Mouse (Mus musculus) embryonic facial prominence, embryonic 11.5 days (tissue): ENCODE measurements around the gene Nedd4. TPM values are rescaled to one million over a fixed set of nuclear protein-coding genes. Genes with fewer than 3 reads are reported as not detected.

Source experiments
- ATAC-seq: fragments of 200-750 bp; cut with Nextera tagmentation; replicated peaks from 2 replicates; pipeline ENCODE4 v1.8.0; 2017; ENCODE audit warnings: low read depth; ENCODE audit not compliant: insufficient number of reproducible peaks, low FRiP score, low TSS enrichment
- DNase-seq: peaks from one replicate; pipeline ENCODE4 v3.0.0-alpha.2; 2015; ENCODE audit warnings: low spot score
- H3K27ac ChIP-seq: fragments of 300-500 bp; sonication (generic); replicated peaks from 2 replicates; pipeline ENCODE4 v1.5.1; 2014; ENCODE audit warnings: mild to moderate bottlenecking, low read depth, low read length, control low read depth
- H3K27me3 ChIP-seq: fragments of 300-500 bp; sonication (generic); 2 replicates; pipeline ENCODE4 v1.6.1; 2014; ENCODE audit warnings: mild to moderate bottlenecking, low read length, moderate library complexity, mixed read lengths; ENCODE audit not compliant: control insufficient read depth, insufficient read depth
- H3K36me3 ChIP-seq: fragments of 300-500 bp; sonication (generic); replicated peaks from 2 replicates; pipeline ENCODE4 v1.6.1; 2014; ENCODE audit warnings: low read depth, mild to moderate bottlenecking, low read length, moderate library complexity, mixed read lengths; ENCODE audit not compliant: control insufficient read depth, insufficient read depth
- H3K4me1 ChIP-seq: fragments of 300-500 bp; sonication (generic); 2 replicates; pipeline ENCODE4 v1.6.1; 2014; ENCODE audit warnings: low read length, mixed read lengths; ENCODE audit not compliant: control insufficient read depth, insufficient read depth
- H3K4me2 ChIP-seq: fragments of 300-500 bp; sonication (generic); 2 replicates; pipeline ENCODE4 v1.6.1; 2014; ENCODE audit warnings: low read depth, mild to moderate bottlenecking, control low read depth, low read length, moderate library complexity
- H3K4me3 ChIP-seq: fragments of 300-500 bp; sonication (generic); 2 replicates; pipeline ENCODE4 v1.5.1; 2014; ENCODE audit warnings: low read depth, low read length, control low read depth
- H3K9ac ChIP-seq: fragments of 300-500 bp; sonication (generic); replicated peaks from 2 replicates; pipeline ENCODE4 v1.6.1; 2014; ENCODE audit warnings: mild to moderate bottlenecking, control low read depth, low read length
- H3K9me3 ChIP-seq: fragments of 300-500 bp; sonication (generic); replicated peaks from 2 replicates; pipeline ENCODE4 v1.6.1; 2016; ENCODE audit warnings: mild to moderate bottlenecking, low read length, inconsistent platforms, mixed read lengths; ENCODE audit not compliant: control insufficient read depth
- whole genome bisulfite sequencing: fragments of 180-500 bp; shearing (Covaris S2); extraction: QIAGEN DNeasy Blood & Tissue Kit; methylation state at CpG from one replicate; pipeline ENCODE4 v1.1.7; 2014; 5-methylcytosine and 5-hydroxymethylcytosine counted together
- polyA plus RNA-seq: library from polyadenylated mRNA; unstranded; fragments of >200 nt; fragmentation: Nextera tagmentation; extraction: Ambion mirVana; gene quantifications from 2 replicates; pipeline ENCODE4 v1.2.1, GENCODE M21; 2014

Nedd4 gene
- polyA plus RNA-seq, 1 experiment from 2014 or later = 859 TPM

DNA sequence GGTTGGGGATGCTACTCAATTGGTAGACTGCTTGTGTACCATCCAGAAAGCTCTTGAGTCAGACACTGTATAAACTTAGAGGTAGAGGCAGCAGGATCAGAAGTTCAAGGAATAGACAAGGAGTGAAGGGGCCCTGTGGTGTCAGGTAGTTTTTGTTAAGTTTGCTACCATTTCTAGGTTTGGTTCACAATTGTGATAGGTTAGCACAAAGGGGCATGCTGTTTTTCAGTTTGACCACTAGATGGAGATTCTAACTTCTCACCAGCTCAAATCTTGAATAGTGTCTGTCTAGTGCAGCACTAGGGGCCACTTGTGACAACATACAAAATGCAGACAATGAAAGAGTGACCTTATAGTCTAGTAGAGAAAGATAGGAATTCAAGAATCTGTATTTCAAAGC lies 27.0 kb upstream of the Nedd4 start:
- H3K4me3 ChIP-seq = no peak overlapping the region
- no peak overlapping the region for H3K4me2 ChIP-seq
- H3K27me3 ChIP-seq = no peaks in the 10 kb centered on the region
- no peaks in the 10 kb centered on the region for H3K4me1 ChIP-seq
- no peak overlapping the region for H3K9ac ChIP-seq
- H3K27ac ChIP-seq = no peak overlapping the region
- H3K9me3 ChIP-seq = no peaks in the 10 kb centered on the region
- ATAC-seq = no peak
- no peaks in the 10 kb centered on the region for H3K36me3 ChIP-seq
- DNase-seq = peak; percentile 82

DNA sequence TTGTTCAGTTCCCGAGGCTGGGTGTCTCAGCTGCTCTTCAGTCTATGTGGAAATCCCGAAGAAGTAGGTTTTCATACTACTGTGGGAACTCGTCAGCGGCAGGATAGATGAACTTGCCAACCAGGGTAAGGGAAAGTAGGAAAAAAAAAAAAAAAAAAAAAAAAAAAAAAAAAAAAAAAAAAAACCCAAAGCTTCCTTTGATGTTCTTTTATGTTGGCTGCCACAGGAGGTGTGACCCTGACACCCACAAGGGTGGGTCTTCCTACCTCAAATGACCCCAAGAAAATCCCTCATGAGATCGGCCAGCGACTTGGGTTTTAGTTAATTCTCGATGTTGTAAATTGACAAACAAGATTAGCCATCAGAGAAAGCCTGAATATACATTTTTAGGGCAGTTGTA lies 25.6 kb upstream of the Nedd4 start:
- H3K9me3 ChIP-seq = no peaks in the 10 kb centered on the region
- H3K4me3 ChIP-seq = no peak overlapping the region
- 0 out of 2 replicates have a peak, but pooled peaks cover 2% of the 10 kb centered on the region for H3K4me1 ChIP-seq
- DNase-seq (no peak), ATAC-seq (no peak)
- H3K27ac ChIP-seq = no peak overlapping the region
- H3K4me2 ChIP-seq = no peak overlapping the region
- H3K27me3 ChIP-seq = no peaks in the 10 kb centered on the region
- no peaks in the 10 kb centered on the region for H3K36me3 ChIP-seq
- no peak overlapping the region for H3K9ac ChIP-seq
- WGBS = 85% methylated on average over 7 of the region's 7 CpGs

DNA sequence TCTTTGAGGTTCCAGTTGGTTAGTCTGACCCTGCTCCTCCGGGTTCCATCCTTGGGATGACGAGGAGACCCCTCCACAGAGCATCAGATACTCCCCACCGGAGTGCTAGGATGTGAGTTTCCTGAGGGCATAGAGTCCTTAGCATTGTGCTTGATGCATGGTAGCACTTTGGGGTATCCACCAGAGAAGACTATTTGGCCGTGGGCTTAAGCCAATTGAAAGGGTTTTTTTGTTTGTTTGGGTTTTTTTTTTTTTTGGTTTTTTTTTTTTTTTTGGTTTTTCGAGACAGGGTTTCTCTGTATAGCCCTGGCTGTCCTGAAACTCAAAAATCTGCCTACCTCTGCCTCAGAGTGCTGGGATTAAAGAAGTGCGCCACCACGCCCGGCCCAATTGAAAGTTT lies 24.9 kb upstream of the Nedd4 start:
- WGBS = 79% methylated on average over 8 of the region's 8 CpGs
- ATAC-seq (no peak), DNase-seq (no peak)
- H3K27me3 ChIP-seq = no peaks in the 10 kb centered on the region
- no peak overlapping the region for H3K27ac ChIP-seq
- 0 out of 2 replicates have a peak, but pooled peaks cover 2% of the 10 kb centered on the region for H3K4me1 ChIP-seq
- H3K36me3 ChIP-seq = no peaks in the 10 kb centered on the region
- no peak overlapping the region for H3K4me3 ChIP-seq
- H3K4me2 ChIP-seq = no peak overlapping the region
- H3K9me3 ChIP-seq = no peaks in the 10 kb centered on the region
- no peak overlapping the region for H3K9ac ChIP-seq

DNA sequence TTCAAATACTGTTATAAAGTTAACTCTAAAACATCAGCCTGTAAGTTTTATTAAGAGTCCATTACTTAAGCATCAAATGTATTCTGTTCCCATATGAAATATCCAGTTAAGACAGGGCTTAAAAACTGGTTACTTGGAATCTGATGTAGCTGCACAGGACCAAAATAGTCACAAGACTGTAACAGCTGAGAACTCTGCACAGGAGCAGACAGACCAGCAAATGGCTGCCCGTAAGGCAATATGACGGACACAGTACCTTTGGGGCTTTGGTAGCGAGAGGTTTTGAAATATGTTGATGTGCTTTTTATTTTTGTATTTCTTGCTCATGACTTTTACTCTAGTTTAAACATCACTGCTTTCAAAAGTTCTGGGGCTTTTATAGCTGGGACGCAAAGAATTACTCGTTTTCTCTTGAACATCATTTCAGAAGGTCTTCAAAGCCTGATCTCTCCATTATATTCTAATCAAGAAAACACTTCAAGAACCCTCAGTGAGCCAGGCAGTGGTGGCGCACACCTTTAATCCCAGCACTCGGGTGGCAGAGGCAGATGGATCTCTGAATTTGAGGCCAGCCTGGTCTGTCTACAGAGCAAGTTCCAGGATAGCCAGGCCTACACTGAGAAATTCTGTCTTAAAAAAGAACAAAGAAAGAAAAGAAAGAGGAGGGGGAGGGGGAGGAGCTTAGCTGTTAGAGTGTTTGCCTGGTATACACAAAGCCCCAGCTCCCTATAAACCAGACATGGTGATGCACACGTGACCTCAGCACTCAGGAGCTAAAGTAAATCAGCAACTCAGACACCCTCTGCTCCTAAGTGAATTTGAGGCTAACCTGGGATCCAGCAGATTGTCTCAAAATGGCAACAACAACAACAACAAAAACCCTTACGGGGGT lies 22.9 kb upstream of the Nedd4 start:
- peak overlapping the region; percentile 63 for H3K4me2 ChIP-seq
- no peaks in the 10 kb centered on the region for H3K27me3 ChIP-seq
- no peaks in the 10 kb centered on the region for H3K36me3 ChIP-seq
- peak; percentile 87 for DNase-seq
- H3K27ac ChIP-seq = peak overlapping the region; percentile 99
- peak overlapping the region; percentile 29 for H3K4me3 ChIP-seq
- H3K9me3 ChIP-seq = no peaks in the 10 kb centered on the region
- 0 out of 2 replicates have a peak, but pooled peaks cover 2% of the 10 kb centered on the region for H3K4me1 ChIP-seq
- 44% methylated on average over 9 of the region's 9 CpGs for WGBS
- peak; percentile 71 for ATAC-seq
- peak overlapping the region; percentile 71 for H3K9ac ChIP-seq

DNA sequence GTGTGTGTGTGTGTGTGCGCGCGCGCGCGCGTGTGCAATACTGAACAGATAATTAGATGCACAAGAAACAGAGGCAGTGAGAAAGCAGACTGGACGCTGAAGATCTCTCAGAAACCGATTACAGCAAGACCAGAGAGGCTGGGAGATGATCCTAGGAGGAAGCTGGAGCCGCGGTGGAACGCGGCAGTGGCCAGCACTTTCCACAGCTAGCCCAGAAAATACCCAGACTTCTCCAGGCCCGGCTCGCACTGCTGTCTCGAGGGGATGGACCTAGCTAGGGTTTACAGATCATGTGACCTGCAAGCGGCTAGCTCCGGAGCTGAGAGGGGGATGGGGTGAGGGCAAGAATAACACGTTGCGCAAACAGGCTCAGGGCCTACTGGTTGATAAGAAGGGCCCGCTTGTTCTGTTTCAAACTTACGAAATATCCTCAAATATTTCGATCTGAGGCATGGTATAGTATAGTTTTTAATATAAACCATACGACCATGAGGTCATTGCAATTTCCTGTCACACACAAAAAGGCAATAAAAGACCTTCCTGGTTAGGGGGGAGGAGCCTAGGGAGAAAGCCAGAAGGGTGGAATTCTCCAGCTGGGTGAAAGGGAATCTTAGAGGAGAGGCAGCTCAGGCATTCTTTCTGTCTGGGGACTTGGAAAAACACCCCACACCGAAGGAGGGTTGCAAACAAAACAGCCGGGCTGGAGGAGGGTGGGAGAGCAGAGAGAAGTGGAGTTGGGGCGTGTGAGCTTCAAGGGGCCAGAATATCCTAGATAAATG lies 22.1 kb upstream of the Nedd4 start:
- Histone ChIP-seq H3K9me3 (no peaks in the 10 kb centered on the region), H3K9ac (peak overlapping the region; percentile 71), H3K4me2 (peak overlapping the region; percentile 63), H3K27ac (peak overlapping the region; percentile 99), H3K27me3 (no peaks in the 10 kb centered on the region), H3K4me1 (0 out of 2 replicates have a peak, but pooled peaks cover 2% of the 10 kb centered on the region), H3K36me3 (no peaks in the 10 kb centered on the region), H3K4me3 (peak overlapping the region; percentile 29)
- peak; percentile 94 for ATAC-seq
- WGBS = under 1% methylated on average over 27 of the region's 27 CpGs
- DNase-seq = peak; percentile 94

DNA sequence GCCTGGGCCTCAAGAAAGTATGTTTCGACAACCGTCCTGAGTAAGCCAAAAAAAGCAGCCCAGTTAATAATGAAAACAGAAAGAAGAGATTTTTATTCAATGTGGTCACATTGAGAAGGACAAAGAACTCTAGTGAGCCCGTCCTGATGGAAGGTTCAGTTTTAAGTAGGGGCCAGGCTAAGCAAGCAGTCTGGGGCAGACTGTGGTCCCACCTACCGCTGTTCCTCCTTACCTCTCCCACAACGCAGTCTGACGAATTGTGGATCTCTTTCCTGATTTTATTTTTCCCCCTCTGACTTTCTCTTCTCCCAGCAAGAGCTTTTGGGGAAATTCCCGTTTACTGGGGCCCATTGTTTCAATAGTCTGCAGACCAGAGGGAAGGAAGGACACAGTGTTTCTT lies 21.5 kb upstream of the Nedd4 start:
- Histone ChIP-seq H3K27ac (peak overlapping the region; percentile 99), H3K36me3 (no peaks in the 10 kb centered on the region), H3K9ac (peak overlapping the region; percentile 71), H3K27me3 (no peaks in the 10 kb centered on the region), H3K9me3 (no peaks in the 10 kb centered on the region), H3K4me2 (peak overlapping the region; percentile 16; the same call in 1 of the 2 replicates), H3K4me3 (no peak overlapping the region), H3K4me1 (0 out of 2 replicates have a peak, but pooled peaks cover 2% of the 10 kb centered on the region)
- 14% methylated on average over 7 of the region's 7 CpGs for WGBS
- DNase-seq = no peak
- ATAC-seq = no peak; the same call in 1 of the 2 replicates

DNA sequence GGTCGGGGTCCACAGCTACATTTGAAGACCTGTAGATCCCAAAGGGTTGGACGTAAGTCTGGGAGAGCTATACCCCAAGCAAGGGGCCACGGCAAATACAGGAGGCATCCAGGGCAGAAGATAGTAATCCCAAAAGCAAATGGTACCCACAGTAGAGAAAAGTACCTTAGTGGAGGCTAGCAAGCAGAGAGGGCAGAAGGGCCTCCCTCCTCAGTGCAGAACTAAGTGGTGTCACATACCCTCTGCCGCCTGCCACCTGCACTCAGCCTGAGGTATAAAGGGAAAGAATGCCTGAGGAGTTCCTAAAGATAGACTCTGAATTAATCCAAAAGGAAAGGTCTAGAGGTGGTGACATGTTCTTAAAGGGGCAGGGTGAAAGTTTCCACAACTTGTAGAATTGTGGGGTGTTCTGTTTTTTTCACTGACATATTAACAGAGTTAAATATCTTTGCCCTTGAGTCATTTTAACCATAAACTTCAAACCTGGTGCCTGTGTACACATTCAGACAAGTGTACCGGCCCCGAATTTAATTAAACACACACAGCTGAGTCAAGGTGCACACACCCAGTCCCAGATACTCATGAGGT lies 21.0 kb upstream of the Nedd4 start:
- no peak overlapping the region for H3K4me2 ChIP-seq

More for the DNA sequence above, 21.0 kb upstream of the Nedd4 start:
- no peaks in the 10 kb centered on the region for H3K36me3 ChIP-seq
- H3K9me3 ChIP-seq = no peaks in the 10 kb centered on the region
- ATAC-seq = no peak
- no peak for DNase-seq
- H3K9ac ChIP-seq = no peak overlapping the region; the same call in 1 of the 2 replicates
- 0 out of 2 replicates have a peak, but pooled peaks cover 2% of the 10 kb centered on the region for H3K4me1 ChIP-seq
- no peaks in the 10 kb centered on the region for H3K27me3 ChIP-seq
- peak overlapping the region; percentile 99 for H3K27ac ChIP-seq
- H3K4me3 ChIP-seq = no peak overlapping the region
- 57% methylated on average over 6 of the region's 6 CpGs for WGBS
